Mouse (Mus musculus) spleen, postnatal 0 days (tissue): ENCODE results near the gene Aldh8a1. TPM values are rescaled to one million over a fixed set of nuclear protein-coding genes. Genes with fewer than 3 reads are reported as not detected.

Source experiments
- polyA plus RNA-seq: library from polyadenylated mRNA; unstranded; fragments of >200 nt; fragmentation: Nextera tagmentation; extraction: Ambion mirVana; gene quantifications from 2 replicates; pipeline ENCODE4 v1.2.1, GENCODE M21; 2015

Aldh8a1 gene
- 0.06 and 0.07 TPM in 2 replicates for polyA plus RNA-seq

GRCm38 (mm10) chr10:21376682-21377473 lies at the start of gene Aldh8a1:
Gene Aldh8a1 (plus strand): TSS chr10:21377291.

Other genes starting within 250 kb of the Aldh8a1 start
- 37.9 and 39.0 TPM in 2 replicates for gene Myb, start 216.3 kb upstream of the Aldh8a1 start, polyA plus RNA-seq
- 48.8 and 55.5 TPM in 2 replicates for gene Hbs1l, start 81.3 kb upstream of the Aldh8a1 start, polyA plus RNA-seq
- 0.37 TPM in 1 of 2 replicates, not detected in the other for gene 1700020N01Rik, start 215.9 kb downstream of the Aldh8a1 start, polyA plus RNA-seq